Mouse (Mus musculus): ENCODE measurements around the gene Gjb3. TPM values are rescaled to one million over a fixed set of nuclear protein-coding genes. Genes with fewer than 3 reads are reported as not detected.

The Gjb3 gene
- polyA plus RNA-seq (2017; shearing (Covaris generic)), result not detected

GRCm38 (mm10) chr4:127330181-127331100 lies at the start of gene Gjb3:
Gene Gjb3 (minus strand): TSS chr4:127330844.

GRCm38 (mm10) chr4:127358018-127358417 lies 27.4 kb upstream of the Gjb3 start, which contains the start of gene Gjb5:
Gene Gjb5 (minus strand): TSS chr4:127358181.

GRCm38 (mm10) chr4:127353951-127354438 lies 23.4 kb upstream of the Gjb3 start, which contains the start of gene Gjb4:
Gene Gjb4 (minus strand): TSS chr4:127354081.

GRCm38 (mm10) chr4:127313861-127314260 lies 16.8 kb downstream of the Gjb3 start, which contains the start of gene Gja4:
Gene Gja4 (minus strand): TSS chr4:127314039.

Other genes starting within 250 kb of the Gjb3 start
- 31.9 TPM for gene Tmem35b, start 207.2 kb downstream of the Gjb3 start, polyA plus RNA-seq (2017; shearing (Covaris generic))
- not detected for gene Dlgap3, start 161.6 kb downstream of the Gjb3 start, polyA plus RNA-seq (2017; shearing (Covaris generic))
- gene Smim12, start 87.1 kb downstream of the Gjb3 start, polyA plus RNA-seq (2017; shearing (Covaris generic)), result 57.6 TPM
- not detected for gene Gja4, start 16.8 kb downstream of the Gjb3 start, polyA plus RNA-seq (2017; shearing (Covaris generic))
- gene Gjb4, start 23.2 kb upstream of the Gjb3 start, polyA plus RNA-seq (2017; shearing (Covaris generic)), result not detected
- not detected for gene Gjb5, start 27.3 kb upstream of the Gjb3 start, polyA plus RNA-seq (2017; shearing (Covaris generic))

Data from inflammation-experienced regulatory T-cells, adult 16 weeks (primary cell).